Mouse (Mus musculus) C2C12 (cell line): ENCODE measurements at regions not wholly inside any gene's neighbourhood (a gene's known extent, or its start where the extent isn't known, plus 50 kb on each side); places are given as distances from the start of the nearest gene placed in this dataset.

Source experiments
- H3K27me3 ChIP-seq: one replicate; pipeline ENCODE4 v1.6.1; 2011; ENCODE audit not compliant: control insufficient read depth, insufficient read depth, insufficient read length
- H3K36me3 ChIP-seq: one replicate; pipeline ENCODE4 v1.6.1; 2011; ENCODE audit not compliant: control insufficient read depth, insufficient read depth
- H3K4me3 ChIP-seq: one replicate; pipeline ENCODE4 v1.5.1; 2011; ENCODE audit warnings: mild to moderate bottlenecking, control low read depth; ENCODE audit not compliant: poor library complexity, insufficient read depth, severe bottlenecking
- H3K79me2 ChIP-seq: one replicate; pipeline ENCODE4 v1.6.1; 2011; ENCODE audit not compliant: control insufficient read depth, insufficient read depth
- H3K79me3 ChIP-seq: one replicate; pipeline ENCODE4 v1.6.1; 2011; ENCODE audit warnings: low read depth, control low read depth
- H3ac ChIP-seq: one replicate; pipeline ENCODE3; 2011; ENCODE audit warnings: low read depth; ENCODE audit not compliant: control insufficient read depth, insufficient read length
- CEBPB ChIP-seq: IDR thresholded peaks from one replicate; pipeline ENCODE4 v1.6.1; 2011; ENCODE audit warnings: low read depth, mild to moderate bottlenecking, control low read depth, moderate library complexity
- CTCF ChIP-seq: IDR thresholded peaks from one replicate; pipeline ENCODE4 v1.5.1; 2011; ENCODE audit not compliant: control insufficient read depth, insufficient read depth, insufficient read length
- FOSL1 ChIP-seq: IDR thresholded peaks from one replicate; pipeline ENCODE4 v1.8.0; 2011; ENCODE audit warnings: mild to moderate bottlenecking, low read length; ENCODE audit not compliant: poor library complexity, insufficient read depth, severe bottlenecking
- MAX ChIP-seq: IDR thresholded peaks from one replicate; pipeline ENCODE4 v1.6.1; 2011; ENCODE audit warnings: mild to moderate bottlenecking, control low read depth
- MYOD1 ChIP-seq: IDR thresholded peaks from one replicate; pipeline ENCODE4 v1.6.1; 2011; ENCODE audit warnings: low read depth; ENCODE audit not compliant: control insufficient read depth, insufficient read length
- MYOG ChIP-seq: IDR thresholded peaks from one replicate; pipeline ENCODE4 v1.6.1; 2011; ENCODE audit not compliant: control insufficient read depth, insufficient read length; ENCODE audit errors: extremely low read depth
- USF1 ChIP-seq: IDR thresholded peaks from one replicate; pipeline ENCODE4 v1.6.1; 2011; ENCODE audit warnings: low read depth, mild to moderate bottlenecking, control low read depth, moderate library complexity

- H3ac ChIP-seq, result no peak overlapping the region
- no peaks in the 10 kb centered on the region for H3K79me3 ChIP-seq
- H3K79me2 ChIP-seq, result no peaks in the 10 kb centered on the region
- H3K27me3 ChIP-seq, result no peaks in the 10 kb centered on the region
- H3K4me3 ChIP-seq, result no peak overlapping the region
- no peak for TF ChIP-seq MYOD1
- TF ChIP-seq FOSL1, result no peak
- no peak for TF ChIP-seq MYOG
- no peak for TF ChIP-seq CEBPB
- no peak for TF ChIP-seq CTCF
- no peak for TF ChIP-seq MAX
- TF ChIP-seq USF1, result no peak
- no peaks in the 10 kb centered on the region for H3K36me3 ChIP-seq
Observed at GRCm38 (mm10) chr13:11268673-11269340, 837.9 kb downstream of the Ryr2 start.

GRCm38 (mm10) chr13:11247541-11247940 is 859.2 kb downstream of the Ryr2 start:
- H3K4me3 ChIP-seq, result no peak overlapping the region
- TF ChIP-seq FOSL1 (no peak), MYOG (no peak), MAX (no peak), USF1 (no peak), CEBPB (no peak), CTCF (no peak), MYOD1 (no peak)
- H3K36me3 ChIP-seq, result no peaks in the 10 kb centered on the region
- H3K27me3 ChIP-seq, result no peaks in the 10 kb centered on the region
- no peaks in the 10 kb centered on the region for H3K79me3 ChIP-seq
- H3ac ChIP-seq, result no peak overlapping the region
- H3K79me2 ChIP-seq, result no peaks in the 10 kb centered on the region

- Histone ChIP-seq H3K4me3 (no peak overlapping the region), H3ac (no peak overlapping the region), H3K79me2 (no peaks in the 10 kb centered on the region), H3K27me3 (no peaks in the 10 kb centered on the region), H3K36me3 (no peaks in the 10 kb centered on the region), H3K79me3 (no peaks in the 10 kb centered on the region)
- no peak for TF ChIP-seq USF1
- TF ChIP-seq FOSL1, result no peak
- no peak for TF ChIP-seq MYOG
- TF ChIP-seq CTCF, result no peak
- no peak for TF ChIP-seq CEBPB
- no peak for TF ChIP-seq MYOD1
- TF ChIP-seq MAX, result no peak
Observed at GRCm38 (mm10) chr13:11216671-11217330, 856.2 kb upstream of the Chrm3 start.

GRCm38 (mm10) chr13:11210109-11210508 is 849.5 kb upstream of the Chrm3 start:
- TF ChIP-seq FOSL1, result no peak
- TF ChIP-seq MYOD1, result no peak
- no peak for TF ChIP-seq USF1
- TF ChIP-seq CEBPB, result no peak
- no peak for TF ChIP-seq MYOG
- no peak for TF ChIP-seq CTCF
- no peak for TF ChIP-seq MAX
- H3K27me3 ChIP-seq, result no peaks in the 10 kb centered on the region

GRCm38 (mm10) chr13:11205216-11205786 is 844.7 kb upstream of the Chrm3 start:
- TF ChIP-seq USF1 (no peak), FOSL1 (no peak), CEBPB (no peak)
- H3ac ChIP-seq, result no peak overlapping the region
- H3K36me3 ChIP-seq, result no peaks in the 10 kb centered on the region
- H3K4me3 ChIP-seq, result no peak overlapping the region
- no peaks in the 10 kb centered on the region for H3K79me3 ChIP-seq
- H3K79me2 ChIP-seq, result no peaks in the 10 kb centered on the region
- H3K27me3 ChIP-seq, result no peaks in the 10 kb centered on the region

More at GRCm38 (mm10) chr13:11210109-11210508, 849.5 kb upstream of the Chrm3 start:
- Histone ChIP-seq H3K79me3 (no peaks in the 10 kb centered on the region), H3K36me3 (no peaks in the 10 kb centered on the region), H3ac (no peak overlapping the region), H3K79me2 (no peaks in the 10 kb centered on the region), H3K4me3 (no peak overlapping the region)

- no peak for TF ChIP-seq FOSL1
- no peak for TF ChIP-seq USF1
- TF ChIP-seq MAX, result no peak
- no peak for TF ChIP-seq CEBPB
- TF ChIP-seq MYOD1, result no peak
- no peak for TF ChIP-seq MYOG
- TF ChIP-seq CTCF, result no peak
- Histone ChIP-seq H3K27me3 (no peaks in the 10 kb centered on the region), H3K4me3 (no peak overlapping the region), H3K79me2 (no peaks in the 10 kb centered on the region), H3K79me3 (no peaks in the 10 kb centered on the region), H3ac (no peak overlapping the region), H3K36me3 (no peaks in the 10 kb centered on the region)
Observed at GRCm38 (mm10) chr13:11201978-11202377, 841.3 kb upstream of the Chrm3 start.
